Mouse (Mus musculus) hindbrain, postnatal 0 days (tissue): ENCODE measurements around the gene Cpt1b. TPM values are rescaled to one million over a fixed set of nuclear protein-coding genes. Genes with fewer than 3 reads are reported as not detected.

ENCODE experiments used
- ATAC-seq: fragments of 200-750 bp; cut with Nextera tagmentation; 2 replicates; pipeline ENCODE4 v1.8.0; 2017; ENCODE audit warnings: mild to moderate bottlenecking, moderate TSS enrichment, moderate library complexity
- DNase-seq: peaks from one replicate; pipeline ENCODE4 v3.0.0-alpha.2; 2015; ENCODE audit warnings: low spot score
- H3K27ac ChIP-seq: fragments of 300-500 bp; sonication (generic); 2 replicates; pipeline ENCODE4 v1.5.1; 2014; ENCODE audit warnings: mild to moderate bottlenecking
- H3K27me3 ChIP-seq: fragments of 300-500 bp; sonication (generic); 2 replicates; pipeline ENCODE4 v1.6.1; 2014; ENCODE audit warnings: low read length, mixed read lengths; ENCODE audit not compliant: insufficient read depth
- H3K36me3 ChIP-seq: fragments of 300-500 bp; sonication (generic); 2 replicates; pipeline ENCODE4 v1.6.1; 2014; ENCODE audit warnings: low read length, mixed read lengths; ENCODE audit not compliant: insufficient read depth
- H3K4me1 ChIP-seq: fragments of 300-500 bp; sonication (generic); 2 replicates; pipeline ENCODE4 v1.6.1; 2014; ENCODE audit warnings: antibody characterized with exemption, low read length, mixed read lengths; ENCODE audit not compliant: insufficient read depth
- H3K4me2 ChIP-seq: fragments of 300-500 bp; sonication (generic); 2 replicates; pipeline ENCODE4 v1.6.1; 2014; ENCODE audit warnings: low read depth, mild to moderate bottlenecking, low read length, moderate library complexity, mixed read lengths
- H3K4me3 ChIP-seq: fragments of 300-500 bp; sonication (generic); 2 replicates; pipeline ENCODE4 v1.5.1; 2014; ENCODE audit warnings: low read length
- H3K9ac ChIP-seq: fragments of 300-500 bp; sonication (generic); replicated peaks from 2 replicates; pipeline ENCODE4 v1.6.1; 2014; ENCODE audit warnings: mild to moderate bottlenecking, low read length, moderate library complexity, mixed read lengths
- H3K9me3 ChIP-seq: fragments of 300-500 bp; sonication (generic); 2 replicates; pipeline ENCODE4 v1.6.1; 2016; ENCODE audit warnings: low read length, mixed read lengths
- CTCF ChIP-seq: IDR thresholded peaks from 2 replicates; pipeline ENCODE4 v1.5.1; 2016; ENCODE audit warnings: antibody characterized with exemption, control low read depth, low read depth
- WGBS: fragments of 180-500 bp; shearing (Covaris S2); extraction: QIAGEN DNeasy Blood & Tissue Kit; methylation state at CpG from one replicate; pipeline ENCODE4 v1.1.7; 2014; 5-methylcytosine and 5-hydroxymethylcytosine counted together
- polyA plus RNA-seq: library from polyadenylated mRNA; unstranded; fragments of >200 nt; fragmentation: Nextera tagmentation; extraction: Ambion mirVana; gene quantifications from 2 replicates; pipeline ENCODE4 v1.2.1, GENCODE M21; 2015
- total RNA-seq: library from RNA; depleted of rRNA; stranded (reverse); fragments of >200 nt; gene quantifications from 2 replicates; pipeline ENCODE4 v1.2.3, GENCODE M21; 2014; rRNA removed

Gene Cpt1b
- total and polyA plus RNA-seq, 2 experiments from 2014 or later = 2.4 to 3.4 TPM

DNA sequence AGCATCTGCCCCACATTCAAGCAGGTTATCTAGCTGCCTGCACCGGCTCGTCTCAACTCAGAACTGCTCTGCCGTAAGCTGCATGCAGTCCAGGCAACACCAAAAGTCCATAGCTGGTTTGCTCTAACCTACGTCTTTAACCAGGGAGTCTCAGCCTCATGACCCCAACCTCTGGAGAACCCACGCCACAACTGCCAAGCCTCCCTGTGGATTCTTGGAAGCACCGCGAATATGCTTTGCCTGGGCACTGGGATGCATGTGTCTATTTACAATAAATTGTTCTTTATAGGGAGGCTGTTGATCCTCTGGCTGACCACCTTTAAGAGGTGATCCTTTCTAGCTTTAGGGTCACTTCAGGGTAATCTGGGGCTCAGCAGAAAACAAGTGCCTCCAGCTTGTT, 53.1 kb downstream of the Cpt1b start:
- Histone ChIP-seq H3K27ac (peak overlapping the region; percentile 88; the same call in 1 of the 2 replicates), H3K27me3 (peaks cover 9% of the 10 kb centered on the region; the same call in 1 of the 2 replicates), H3K9ac (peak overlapping the region; percentile 68; the same call in 1 of the 2 replicates), H3K4me3 (peak overlapping the region; percentile 66; the same call in 1 of the 2 replicates), H3K9me3 (no peaks in the 10 kb centered on the region), H3K4me2 (peak overlapping the region; percentile 69), H3K36me3 (peaks cover 41% of the 10 kb centered on the region), H3K4me1 (no peaks in the 10 kb centered on the region; the same call in 1 of the 2 replicates)
- DNase-seq = no peak
- no peak for ATAC-seq
- 79% methylated on average over 7 of the region's 7 CpGs for WGBS
- no peak for TF ChIP-seq CTCF

DNA sequence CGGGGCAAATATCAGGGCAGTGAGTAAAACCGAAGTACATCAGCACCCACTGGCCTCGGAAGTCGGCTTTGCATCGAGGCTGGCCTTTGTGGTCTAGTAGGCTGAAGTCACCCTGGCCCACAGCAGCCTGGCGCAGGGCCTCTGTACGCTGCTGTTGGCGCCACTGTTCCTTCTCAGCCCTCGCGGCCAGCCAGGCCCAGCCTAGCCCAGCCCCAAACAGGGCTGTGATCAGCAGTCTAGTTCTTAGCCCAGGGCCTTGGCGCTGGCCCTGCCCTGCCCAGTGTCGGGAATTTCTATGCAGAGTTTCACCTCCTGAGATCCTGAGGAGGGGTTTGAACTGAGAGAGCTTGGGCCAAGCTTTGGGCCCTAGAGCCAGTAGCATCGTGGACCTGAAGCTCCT, 53.6 kb downstream of the Cpt1b start:
- peaks cover 46% of the 10 kb centered on the region for H3K36me3 ChIP-seq
- WGBS = 86% methylated on average over 13 of the region's 13 CpGs
- no peak for DNase-seq

More for the DNA sequence above, 53.6 kb downstream of the Cpt1b start:
- no peak overlapping the region for H3K4me2 ChIP-seq
- H3K4me3 ChIP-seq = no peak overlapping the region
- H3K9me3 ChIP-seq = no peaks in the 10 kb centered on the region
- H3K9ac ChIP-seq = no peak overlapping the region
- ATAC-seq = no peak
- peaks cover 8% of the 10 kb centered on the region; the same call in 1 of the 2 replicates for H3K27me3 ChIP-seq
- no peaks in the 10 kb centered on the region; the same call in 1 of the 2 replicates for H3K4me1 ChIP-seq
- TF ChIP-seq CTCF = no peak
- no peak overlapping the region for H3K27ac ChIP-seq

Other genes with a start within 250 kb of the Cpt1b start
- 239 and 274 TPM in 2 replicates for gene Plxnb2, start 245.1 kb downstream of the Cpt1b start, total RNA-seq
- 64.1 and 64.7 TPM in 2 replicates for gene Plxnb2, start 245.1 kb downstream of the Cpt1b start, polyA plus RNA-seq
- 73.9 and 79.9 TPM in 2 replicates for gene Dennd6b, start 229.4 kb downstream of the Cpt1b start, total RNA-seq
- gene Dennd6b, start 229.4 kb downstream of the Cpt1b start, polyA plus RNA-seq = 60.1 and 62.2 TPM in 2 replicates
- gene Ppp6r2, start 214.3 kb downstream of the Cpt1b start, total RNA-seq = 257 and 290 TPM in 2 replicates
- 71.2 and 72.7 TPM in 2 replicates for gene Ppp6r2, start 214.3 kb downstream of the Cpt1b start, polyA plus RNA-seq
- 265 and 324 TPM in 2 replicates for gene Sbf1, start 110.6 kb downstream of the Cpt1b start, total RNA-seq
- gene Sbf1, start 110.6 kb downstream of the Cpt1b start, polyA plus RNA-seq = 69.5 and 70.7 TPM in 2 replicates
- not detected in 2 replicates for gene Adm2, start 103.1 kb downstream of the Cpt1b start, total RNA-seq
- gene Adm2, start 103.1 kb downstream of the Cpt1b start, polyA plus RNA-seq = not detected in 2 replicates
- not detected in 2 replicates for gene Miox, start 91.5 kb downstream of the Cpt1b start, total RNA-seq
- not detected in 2 replicates for gene Miox, start 91.5 kb downstream of the Cpt1b start, polyA plus RNA-seq
- gene Lmf2, start 70.2 kb downstream of the Cpt1b start, total RNA-seq = 24.9 and 26.2 TPM in 2 replicates
- 30.2 and 34.5 TPM in 2 replicates for gene Lmf2, start 70.2 kb downstream of the Cpt1b start, polyA plus RNA-seq
- gene Ncaph2, start 70.1 kb downstream of the Cpt1b start, total RNA-seq = 79.1 and 106 TPM in 2 replicates
- gene Ncaph2, start 70.1 kb downstream of the Cpt1b start, polyA plus RNA-seq = 97.1 and 99.1 TPM in 2 replicates
- gene Sco2, start 52.0 kb downstream of the Cpt1b start, total RNA-seq = 28.5 and 52.6 TPM in 2 replicates
- gene Sco2, start 52.0 kb downstream of the Cpt1b start, polyA plus RNA-seq = 22.9 and 24.3 TPM in 2 replicates
- gene Tymp, start 48.8 kb downstream of the Cpt1b start, total RNA-seq = 7.8 and 8.9 TPM in 2 replicates
- 3.6 and 3.9 TPM in 2 replicates for gene Tymp, start 48.8 kb downstream of the Cpt1b start, polyA plus RNA-seq
- 0.43 and 7.2 TPM in 2 replicates for gene Odf3b, start 46.6 kb downstream of the Cpt1b start, total RNA-seq
- gene Odf3b, start 46.6 kb downstream of the Cpt1b start, polyA plus RNA-seq = 5.4 and 7.0 TPM in 2 replicates
- 0.26 and 0.40 TPM in 2 replicates for gene Klhdc7b, start 40.9 kb downstream of the Cpt1b start, total RNA-seq
- 0.04 TPM in 1 of 2 replicates, not detected in the other for gene Klhdc7b, start 40.9 kb downstream of the Cpt1b start, polyA plus RNA-seq
- gene Syce3, start 15.4 kb downstream of the Cpt1b start, total RNA-seq = not detected in 2 replicates
- gene Syce3, start 15.4 kb downstream of the Cpt1b start, polyA plus RNA-seq = not detected in 2 replicates
- gene C730034F03Rik, start 3.7 kb upstream of the Cpt1b start, total RNA-seq = 0.65 and 1.3 TPM in 2 replicates
- 2.8 and 3.3 TPM in 2 replicates for gene C730034F03Rik, start 3.7 kb upstream of the Cpt1b start, polyA plus RNA-seq
- 1.6 and 1.8 TPM in 2 replicates for gene Gm44502, start 3.8 kb upstream of the Cpt1b start, total RNA-seq
- gene Gm44502, start 3.8 kb upstream of the Cpt1b start, polyA plus RNA-seq = not detected in 2 replicates
- 57.6 and 65.4 TPM in 2 replicates for gene Chkb, start 4.0 kb upstream of the Cpt1b start, total RNA-seq
- gene Chkb, start 4.0 kb upstream of the Cpt1b start, polyA plus RNA-seq = 105 and 109 TPM in 2 replicates
- gene Mapk8ip2, start 28.1 kb upstream of the Cpt1b start, total RNA-seq = 101 and 108 TPM in 2 replicates
- gene Mapk8ip2, start 28.1 kb upstream of the Cpt1b start, polyA plus RNA-seq = 64.7 and 67.8 TPM in 2 replicates
- gene Arsa, start 51.6 kb upstream of the Cpt1b start, total RNA-seq = 34.6 and 35.8 TPM in 2 replicates
- gene Arsa, start 51.6 kb upstream of the Cpt1b start, polyA plus RNA-seq = 28.5 and 28.9 TPM in 2 replicates
- 43.6 and 61.8 TPM in 2 replicates for gene Shank3, start 73.8 kb upstream of the Cpt1b start, total RNA-seq
- 7.1 and 8.7 TPM in 2 replicates for gene Shank3, start 73.8 kb upstream of the Cpt1b start, polyA plus RNA-seq
- 2.4 and 3.3 TPM in 2 replicates for gene Acr, start 142.5 kb upstream of the Cpt1b start, total RNA-seq
- gene Acr, start 142.5 kb upstream of the Cpt1b start, polyA plus RNA-seq = 2.1 TPM in 2 replicates
- 42.2 and 62.1 TPM in 2 replicates for gene Rabl2, start 166.1 kb upstream of the Cpt1b start, total RNA-seq
- gene Rabl2, start 166.1 kb upstream of the Cpt1b start, polyA plus RNA-seq = 59.1 and 66.6 TPM in 2 replicates